Mouse (Mus musculus): ENCODE data around the gene Notch1. TPM values are rescaled to one million over a fixed set of nuclear protein-coding genes. Genes with fewer than 3 reads are reported as not detected.

The Notch1 gene
- polyA plus RNA-seq, 1 experiment = 16.3 TPM

- no peak overlapping the region for H3K4me2 ChIP-seq (ENCODE audit: low read depth)
- H3K4me3 ChIP-seq = no peak overlapping the region
- H3ac ChIP-seq (ENCODE audit: control insufficient read depth, insufficient read length) = no peak overlapping the region
- H3K79me2 ChIP-seq (ENCODE audit: control insufficient read depth, insufficient read depth) = no peaks in the 10 kb centered on the region
- peaks cover 70% of the 10 kb centered on the region for H3K36me3 ChIP-seq (ENCODE audit: control insufficient read depth, insufficient read depth)
- TF ChIP-seq E2F4 (IDR thresholded peaks at IDR 0.05; ENCODE audit: insufficient read depth) = no peak
- TF ChIP-seq TCF12 (IDR thresholded peaks at IDR 0.05; ENCODE audit: insufficient read depth, poor library complexity, severe bottlenecking) = no peak
- no peak for TF ChIP-seq POLR2A (IDR thresholded peaks at IDR 0.05; ENCODE audit: insufficient read length, low read depth)
- TF ChIP-seq TCF3 (IDR thresholded peaks at IDR 0.05; ENCODE audit: insufficient read length, low read depth) = no peak
- no peak for TF ChIP-seq MAX (IDR thresholded peaks at IDR 0.05; ENCODE audit: low read depth)
- TF ChIP-seq SRF (IDR thresholded peaks at IDR 0.05; ENCODE audit: control insufficient read depth, insufficient read length, low read depth) = no peak
- no peak for TF ChIP-seq USF1 (IDR thresholded peaks at IDR 0.05; ENCODE audit: low read depth)
- TF ChIP-seq CEBPB (IDR thresholded peaks at IDR 0.05; ENCODE audit: insufficient read depth, poor library complexity, severe bottlenecking) = no peak
- no peak for TF ChIP-seq REST (IDR thresholded peaks at IDR 0.05; ENCODE audit: insufficient read depth, insufficient read length)
- no peak for TF ChIP-seq MYOD1 (IDR thresholded peaks at IDR 0.05; ENCODE audit: control insufficient read depth in 1 of 3, insufficient read length in 2 of 3, low read depth in 2 of 3)
- TF ChIP-seq MYOG (IDR thresholded peaks at IDR 0.05; ENCODE audit: control insufficient read depth in 1 of 3, insufficient read depth in 1 of 3, insufficient read length in 2 of 3, low read depth in 2 of 3) = no peak
- TF ChIP-seq POLR2AphosphoS2 (IDR thresholded peaks at IDR 0.05; ENCODE audit: insufficient read length, low read depth) = no peak
- H3K27me3 ChIP-seq (ENCODE audit: control insufficient read depth, insufficient read depth, insufficient read length) = no peaks in the 10 kb centered on the region
Measured at GRCm38 (mm10) chr2:26424541-26424940, 91.9 kb downstream of the Notch1 start.

- no peaks in the 10 kb centered on the region for H3K79me2 ChIP-seq (ENCODE audit: control insufficient read depth, insufficient read depth)
- H3K4me2 ChIP-seq (ENCODE audit: low read depth) = no peak overlapping the region
- no peaks in the 10 kb centered on the region for H3K27me3 ChIP-seq (ENCODE audit: control insufficient read depth, insufficient read depth, insufficient read length)
- no peak overlapping the region for H3K4me3 ChIP-seq
- peaks cover 60% of the 10 kb centered on the region for H3K36me3 ChIP-seq (ENCODE audit: control insufficient read depth, insufficient read depth)
- H3ac ChIP-seq (ENCODE audit: control insufficient read depth, insufficient read length) = no peak overlapping the region
- no peak for TF ChIP-seq MAX (IDR thresholded peaks at IDR 0.05; ENCODE audit: low read depth)
- no peak for TF ChIP-seq MYOG (IDR thresholded peaks at IDR 0.05; ENCODE audit: control insufficient read depth in 1 of 3, insufficient read depth in 1 of 3, insufficient read length in 2 of 3, low read depth in 2 of 3)
- no peak for TF ChIP-seq USF1 (IDR thresholded peaks at IDR 0.05; ENCODE audit: low read depth)
- no peak for TF ChIP-seq POLR2A (IDR thresholded peaks at IDR 0.05; ENCODE audit: insufficient read length, low read depth)
- no peak for TF ChIP-seq REST (IDR thresholded peaks at IDR 0.05; ENCODE audit: insufficient read depth, insufficient read length)
- TF ChIP-seq MYOD1 (IDR thresholded peaks at IDR 0.05; ENCODE audit: control insufficient read depth in 1 of 3, insufficient read length in 2 of 3, low read depth in 2 of 3) = no peak
- TF ChIP-seq CEBPB (IDR thresholded peaks at IDR 0.05; ENCODE audit: insufficient read depth, poor library complexity, severe bottlenecking) = no peak
- TF ChIP-seq SRF (IDR thresholded peaks at IDR 0.05; ENCODE audit: control insufficient read depth, insufficient read length, low read depth) = no peak
- TF ChIP-seq TCF12 (IDR thresholded peaks at IDR 0.05; ENCODE audit: insufficient read depth, poor library complexity, severe bottlenecking) = no peak
- TF ChIP-seq POLR2AphosphoS2 (IDR thresholded peaks at IDR 0.05; ENCODE audit: insufficient read length, low read depth) = no peak
- no peak for TF ChIP-seq E2F4 (IDR thresholded peaks at IDR 0.05; ENCODE audit: insufficient read depth)
Measured at GRCm38 (mm10) chr2:26423086-26423485, 93.4 kb downstream of the Notch1 start.

GRCm38 (mm10) chr2:26421969-26422368, 94.5 kb downstream of the Notch1 start:
- Histone ChIP-seq H3ac (ENCODE audit: control insufficient read depth, insufficient read length) (no peak overlapping the region), H3K79me2 (ENCODE audit: control insufficient read depth, insufficient read depth) (no peaks in the 10 kb centered on the region)

GRCm38 (mm10) chr2:26418120-26418519, 98.3 kb downstream of the Notch1 start:
- Histone ChIP-seq H3K4me2 (ENCODE audit: low read depth) (no peak overlapping the region), H3K27me3 (ENCODE audit: control insufficient read depth, insufficient read depth, insufficient read length) (no peaks in the 10 kb centered on the region), H3K4me3 (no peak overlapping the region), H3ac (ENCODE audit: control insufficient read depth, insufficient read length) (no peak overlapping the region), H3K36me3 (ENCODE audit: control insufficient read depth, insufficient read depth) (peaks cover 41% of the 10 kb centered on the region), H3K79me2 (ENCODE audit: control insufficient read depth, insufficient read depth) (no peaks in the 10 kb centered on the region)
- TF ChIP-seq TCF12 (IDR thresholded peaks at IDR 0.05; ENCODE audit: insufficient read depth, poor library complexity, severe bottlenecking) (no peak), SRF (IDR thresholded peaks at IDR 0.05; ENCODE audit: control insufficient read depth, insufficient read length, low read depth) (no peak), USF1 (IDR thresholded peaks at IDR 0.05; ENCODE audit: low read depth) (no peak)

More at GRCm38 (mm10) chr2:26421969-26422368, 94.5 kb downstream of the Notch1 start:
- H3K4me3 ChIP-seq = no peak overlapping the region
- TF ChIP-seq TCF3 (IDR thresholded peaks at IDR 0.05; ENCODE audit: insufficient read length, low read depth) (no peak), MYOG (IDR thresholded peaks at IDR 0.05; ENCODE audit: control insufficient read depth in 1 of 3, insufficient read depth in 1 of 3, insufficient read length in 2 of 3, low read depth in 2 of 3) (no peak), MAX (IDR thresholded peaks at IDR 0.05; ENCODE audit: low read depth) (no peak), POLR2AphosphoS2 (IDR thresholded peaks at IDR 0.05; ENCODE audit: insufficient read length, low read depth) (no peak), MYOD1 (IDR thresholded peaks at IDR 0.05; ENCODE audit: control insufficient read depth in 1 of 3, insufficient read length in 2 of 3, low read depth in 2 of 3) (no peak), REST (IDR thresholded peaks at IDR 0.05; ENCODE audit: insufficient read depth, insufficient read length) (no peak), USF1 (IDR thresholded peaks at IDR 0.05; ENCODE audit: low read depth) (no peak), E2F4 (IDR thresholded peaks at IDR 0.05; ENCODE audit: insufficient read depth) (no peak), CEBPB (IDR thresholded peaks at IDR 0.05; ENCODE audit: insufficient read depth, poor library complexity, severe bottlenecking) (no peak), TCF12 (IDR thresholded peaks at IDR 0.05; ENCODE audit: insufficient read depth, poor library complexity, severe bottlenecking) (no peak), POLR2A (IDR thresholded peaks at IDR 0.05; ENCODE audit: insufficient read length, low read depth) (no peak), SRF (IDR thresholded peaks at IDR 0.05; ENCODE audit: control insufficient read depth, insufficient read length, low read depth) (no peak)
- no peaks in the 10 kb centered on the region for H3K27me3 ChIP-seq (ENCODE audit: control insufficient read depth, insufficient read depth, insufficient read length)
- H3K4me2 ChIP-seq (ENCODE audit: low read depth) = no peak overlapping the region
- H3K36me3 ChIP-seq (ENCODE audit: control insufficient read depth, insufficient read depth) = peaks cover 55% of the 10 kb centered on the region

- no peak for TF ChIP-seq SRF (IDR thresholded peaks at IDR 0.05; ENCODE audit: control insufficient read depth, insufficient read length, low read depth)
- TF ChIP-seq REST (IDR thresholded peaks at IDR 0.05; ENCODE audit: insufficient read depth, insufficient read length) = no peak
- no peak for TF ChIP-seq MYOG (IDR thresholded peaks at IDR 0.05; ENCODE audit: control insufficient read depth in 1 of 3, insufficient read depth in 1 of 3, insufficient read length in 2 of 3, low read depth in 2 of 3)
- TF ChIP-seq TCF12 (IDR thresholded peaks at IDR 0.05; ENCODE audit: insufficient read depth, poor library complexity, severe bottlenecking) = no peak
- TF ChIP-seq USF1 (IDR thresholded peaks at IDR 0.05; ENCODE audit: low read depth) = no peak
- no peak for TF ChIP-seq TCF3 (IDR thresholded peaks at IDR 0.05; ENCODE audit: insufficient read length, low read depth)
- TF ChIP-seq MYOD1 (IDR thresholded peaks at IDR 0.05; ENCODE audit: control insufficient read depth in 1 of 3, insufficient read length in 2 of 3, low read depth in 2 of 3) = no peak
- Histone ChIP-seq H3ac (ENCODE audit: control insufficient read depth, insufficient read length) (no peak overlapping the region), H3K4me2 (ENCODE audit: low read depth) (no peak overlapping the region), H3K4me3 (no peak overlapping the region), H3K27me3 (ENCODE audit: control insufficient read depth, insufficient read depth, insufficient read length) (no peaks in the 10 kb centered on the region), H3K79me2 (ENCODE audit: control insufficient read depth, insufficient read depth) (no peaks in the 10 kb centered on the region), H3K36me3 (ENCODE audit: control insufficient read depth, insufficient read depth) (peaks cover 45% of the 10 kb centered on the region)
Measured at GRCm38 (mm10) chr2:26417066-26417465, 99.4 kb downstream of the Notch1 start.
